Mouse (Mus musculus): ENCODE results near the gene Lrrk1. TPM values are rescaled to one million over a fixed set of nuclear protein-coding genes. Genes with fewer than 3 reads are reported as not detected.

The Lrrk1 gene
- total RNA-seq, 1 experiment from 2014 or later: 16.6 TPM

GRCm38 (mm10) chr7:66307791-66308190 lies 80.4 kb downstream of the Lrrk1 start:
- no peak for ATAC-seq (replicated peaks; ENCODE audit: low read depth, poor library complexity, severe bottlenecking)

GRCm38 (mm10) chr7:66305714-66306198 lies 82.4 kb downstream of the Lrrk1 start:
- ATAC-seq (replicated peaks; ENCODE audit: low read depth, poor library complexity, severe bottlenecking): no peak

GRCm38 (mm10) chr7:66304993-66305713 lies 83.0 kb downstream of the Lrrk1 start:
- no peak for ATAC-seq (replicated peaks; ENCODE audit: low read depth, poor library complexity, severe bottlenecking)

GRCm38 (mm10) chr7:66303922-66304660 lies 84.1 kb downstream of the Lrrk1 start:
- peak; percentile 92 for ATAC-seq (replicated peaks; ENCODE audit: low read depth, poor library complexity, severe bottlenecking)

- ATAC-seq (replicated peaks; ENCODE audit: low read depth, poor library complexity, severe bottlenecking): no peak
These were observed 86.7 kb downstream of the Lrrk1 start for GRCm38 (mm10) chr7:66301486-66301885.

- ATAC-seq (replicated peaks; ENCODE audit: low read depth, poor library complexity, severe bottlenecking): peak; percentile 34; the same call in 1 of the 2 replicates
These were observed 87.5 kb downstream of the Lrrk1 start for GRCm38 (mm10) chr7:66300680-66301079.

- no peak for ATAC-seq (replicated peaks; ENCODE audit: low read depth, poor library complexity, severe bottlenecking)
These were observed 90.5 kb downstream of the Lrrk1 start for GRCm38 (mm10) chr7:66297656-66298021.

- no peak for ATAC-seq (replicated peaks; ENCODE audit: low read depth, poor library complexity, severe bottlenecking)
These were observed 91.1 kb downstream of the Lrrk1 start for GRCm38 (mm10) chr7:66296921-66297655.

GRCm38 (mm10) chr7:66292552-66293376 lies 95.4 kb downstream of the Lrrk1 start:
- no peak for ATAC-seq (replicated peaks; ENCODE audit: low read depth, poor library complexity, severe bottlenecking)

- peak; percentile 97 for ATAC-seq (replicated peaks; ENCODE audit: low read depth, poor library complexity, severe bottlenecking)
These were observed 96.1 kb downstream of the Lrrk1 start for GRCm38 (mm10) chr7:66292010-66292409.

GRCm38 (mm10) chr7:66282984-66283612 lies 105.1 kb downstream of the Lrrk1 start:
- ATAC-seq (replicated peaks; ENCODE audit: low read depth, poor library complexity, severe bottlenecking): no peak

GRCm38 (mm10) chr7:66282265-66282664 lies 105.9 kb downstream of the Lrrk1 start:
- ATAC-seq (replicated peaks; ENCODE audit: low read depth, poor library complexity, severe bottlenecking): no peak

GRCm38 (mm10) chr7:66278001-66278400 lies 110.1 kb downstream of the Lrrk1 start:
- no peak for ATAC-seq (replicated peaks; ENCODE audit: low read depth, poor library complexity, severe bottlenecking)

- ATAC-seq (replicated peaks; ENCODE audit: low read depth, poor library complexity, severe bottlenecking): no peak
These were observed 114.7 kb downstream of the Lrrk1 start for GRCm38 (mm10) chr7:66273494-66273893.

GRCm38 (mm10) chr7:66271226-66271625 lies 116.9 kb downstream of the Lrrk1 start:
- ATAC-seq (replicated peaks; ENCODE audit: low read depth, poor library complexity, severe bottlenecking): no peak

- peak; percentile 29; the same call in 1 of the 2 replicates for ATAC-seq (replicated peaks; ENCODE audit: low read depth, poor library complexity, severe bottlenecking)
These were observed 121.0 kb downstream of the Lrrk1 start for GRCm38 (mm10) chr7:66266942-66267850.

- no peak for ATAC-seq (replicated peaks; ENCODE audit: low read depth, poor library complexity, severe bottlenecking)
These were observed 124.7 kb downstream of the Lrrk1 start for GRCm38 (mm10) chr7:66263421-66263820.

- no peak for ATAC-seq (replicated peaks; ENCODE audit: low read depth, poor library complexity, severe bottlenecking)
These were observed 125.5 kb downstream of the Lrrk1 start for GRCm38 (mm10) chr7:66262570-66263156.
